Mouse (Mus musculus): ENCODE data around the gene Emb. TPM values are rescaled to one million over a fixed set of nuclear protein-coding genes. Genes with fewer than 3 reads are reported as not detected.

The Emb gene
- polyA plus RNA-seq, 1 experiment, result 6.2 TPM

GRCm38 (mm10) chr13:117220501-117221321 lies 12.4 kb downstream of the Emb start, which contains the start of gene Gm17509:
Gene Gm17509, minus strand, starts transcription at chr13:117221075.
- DNase-seq (ENCODE audit: low spot score), result peak; percentile 22

GRCm38 (mm10) chr13:117223125-117223524 lies 14.8 kb downstream of the Emb start:
- DNase-seq (ENCODE audit: low spot score), result no peak

GRCm38 (mm10) chr13:117224901-117225300 lies 16.6 kb downstream of the Emb start:
- DNase-seq (ENCODE audit: low spot score), result no peak

GRCm38 (mm10) chr13:117225561-117225960 lies 17.2 kb downstream of the Emb start:
- DNase-seq (ENCODE audit: low spot score), result no peak

GRCm38 (mm10) chr13:117230371-117231110 lies 22.2 kb downstream of the Emb start:
- DNase-seq (ENCODE audit: low spot score), result no peak

GRCm38 (mm10) chr13:117233808-117234207 lies 25.5 kb downstream of the Emb start:
- DNase-seq (ENCODE audit: low spot score), result no peak

GRCm38 (mm10) chr13:117234486-117234885 lies 26.1 kb downstream of the Emb start:
- no peak for DNase-seq (ENCODE audit: low spot score)

GRCm38 (mm10) chr13:117235530-117236212 lies 27.3 kb downstream of the Emb start:
- no peak for DNase-seq (ENCODE audit: low spot score)

GRCm38 (mm10) chr13:117237111-117237510 lies 28.8 kb downstream of the Emb start:
- DNase-seq (ENCODE audit: low spot score), result no peak

GRCm38 (mm10) chr13:117242063-117242462 lies 33.7 kb downstream of the Emb start:
- DNase-seq (ENCODE audit: low spot score), result no peak

GRCm38 (mm10) chr13:117242621-117243020 lies 34.3 kb downstream of the Emb start:
- DNase-seq (ENCODE audit: low spot score), result no peak

- DNase-seq (ENCODE audit: low spot score), result no peak
These were observed 52.4 kb downstream of the Emb start for GRCm38 (mm10) chr13:117260704-117261103.

GRCm38 (mm10) chr13:117266156-117266555 lies 57.8 kb downstream of the Emb start:
- DNase-seq (ENCODE audit: low spot score), result no peak

- DNase-seq (ENCODE audit: low spot score), result no peak
These were observed 59.6 kb downstream of the Emb start for GRCm38 (mm10) chr13:117267963-117268362.

- no peak for DNase-seq (ENCODE audit: low spot score)
These were observed 75.7 kb downstream of the Emb start for GRCm38 (mm10) chr13:117284036-117284435.

GRCm38 (mm10) chr13:117286939-117287338 lies 78.6 kb downstream of the Emb start:
- no peak for DNase-seq (ENCODE audit: low spot score)

GRCm38 (mm10) chr13:117287400-117287799 lies 79.1 kb downstream of the Emb start:
- no peak for DNase-seq (ENCODE audit: low spot score)

GRCm38 (mm10) chr13:117289494-117290270 lies 81.3 kb downstream of the Emb start:
- no peak for DNase-seq (ENCODE audit: low spot score)

GRCm38 (mm10) chr13:117311446-117312225 lies 103.3 kb downstream of the Emb start:
- peak; percentile 45 for DNase-seq (ENCODE audit: low spot score)
